Comparison of ENCODE assay signal across 20 mouse cellular contexts in genomic region chr19:15457793-15458192, GRCm38 (mm10).
"Had no signal": no experiment of that assay in that cellular context is flagged by ENCODE, and none has a peak within 500 bp of the region (broad histone marks: within the 10 kb centered on the region; RNA-seq: fewer than 3 reads in every experiment).

No protein-coding gene starts in this region.

- ATAC-seq: intestine, postnatal 0 days; liver, embryonic 12.5 days; midbrain, embryonic 13.5 days had no signal

- H3K27ac ChIP-seq: layer of hippocampus, adult 2 months; limb, embryonic 10.5 days; limb, embryonic 13.5 days; liver, embryonic 12.5 days; liver, embryonic 15.5 days; macrophage; midbrain, embryonic 13.5 days; neural tube, embryonic 12.5 days; neural tube, embryonic 15.5 days; stomach, postnatal 0 days had no signal

- H3K36me3 ChIP-seq: limb, embryonic 10.5 days; limb, embryonic 13.5 days; liver, embryonic 12.5 days; liver, embryonic 15.5 days; midbrain, embryonic 13.5 days; neural tube, embryonic 12.5 days; neural tube, embryonic 15.5 days had no signal

- DNase-seq: kidney, adult 9 months; kidney, postnatal 25 days; layer of hippocampus, adult 9-11 months; liver; lung, adult 18-20 months; right cerebral cortex, adult 18-20 months; right cerebral cortex, postnatal 14 days; right cerebral cortex, postnatal 4 days; thymus, postnatal 25 days had no signal

- H3K27me3 ChIP-seq: limb, embryonic 13.5 days; liver, embryonic 12.5 days; liver, embryonic 15.5 days; midbrain, embryonic 13.5 days; neural tube, embryonic 12.5 days; neural tube, embryonic 15.5 days had no signal

- H3K9me3 ChIP-seq: limb, embryonic 10.5 days; limb, embryonic 13.5 days; liver, embryonic 12.5 days; liver, embryonic 15.5 days; midbrain, embryonic 13.5 days; neural tube, embryonic 12.5 days; neural tube, embryonic 15.5 days had no signal

- H3K4me3 ChIP-seq: layer of hippocampus, adult 2 months; limb, embryonic 10.5 days; limb, embryonic 13.5 days; liver, embryonic 12.5 days; liver, embryonic 15.5 days; midbrain, embryonic 13.5 days; neural tube, embryonic 12.5 days; neural tube, embryonic 15.5 days had no signal

- H3K4me2 ChIP-seq: limb, embryonic 13.5 days; liver, embryonic 12.5 days; liver, embryonic 15.5 days; midbrain, embryonic 13.5 days; neural tube, embryonic 12.5 days; neural tube, embryonic 15.5 days had no signal

- H3K4me1 ChIP-seq: limb, embryonic 10.5 days; limb, embryonic 13.5 days; liver, embryonic 12.5 days; liver, embryonic 15.5 days; neural tube, embryonic 12.5 days had no signal

- H3K9ac ChIP-seq: limb, embryonic 13.5 days; liver, embryonic 12.5 days; liver, embryonic 15.5 days; midbrain, embryonic 13.5 days; neural tube, embryonic 12.5 days; neural tube, embryonic 15.5 days had no signal
